Mouse (Mus musculus) cerebellum, adult 9-10 months (tissue): ENCODE data around the gene Atg9b.

Experiments used
- DNase-seq: peaks from one replicate; pipeline ENCODE4 v3.0.0; 2022

The Atg9b gene

GRCm38 (mm10) chr5:24348128-24348527 is 43.8 kb downstream of the Atg9b start:
- DNase-seq: peak; percentile 79

GRCm38 (mm10) chr5:24347186-24347875 is 44.6 kb downstream of the Atg9b start:
- no peak for DNase-seq

GRCm38 (mm10) chr5:24346313-24346712 is 45.6 kb downstream of the Atg9b start:
- no peak for DNase-seq

GRCm38 (mm10) chr5:24344477-24345051 is 47.4 kb downstream of the Atg9b start:
- DNase-seq: no peak

- no peak for DNase-seq
Measured at GRCm38 (mm10) chr5:24343977-24344436, 47.9 kb downstream of the Atg9b start.

- no peak for DNase-seq
Measured at GRCm38 (mm10) chr5:24343379-24343778, 48.6 kb downstream of the Atg9b start.

- DNase-seq: no peak
Measured at GRCm38 (mm10) chr5:24342966-24343365, 49.0 kb downstream of the Atg9b start.

GRCm38 (mm10) chr5:24342205-24342963 is 49.6 kb downstream of the Atg9b start:
- DNase-seq: no peak

GRCm38 (mm10) chr5:24337821-24338220 is 54.1 kb downstream of the Atg9b start:
- DNase-seq: no peak

GRCm38 (mm10) chr5:24337366-24337765 is 54.6 kb downstream of the Atg9b start:
- DNase-seq: no peak

GRCm38 (mm10) chr5:24335888-24336511 is 55.9 kb downstream of the Atg9b start:
- DNase-seq: no peak

- no peak for DNase-seq
Measured at GRCm38 (mm10) chr5:24334749-24335148, 57.2 kb downstream of the Atg9b start.
